Mouse (Mus musculus) kidney, embryonic 14.5 days (tissue): ENCODE results near the gene Rae1. TPM values are rescaled to one million over a fixed set of nuclear protein-coding genes. Genes with fewer than 3 reads are reported as not detected.

ENCODE experiments used
- ATAC-seq: fragments of 200-750 bp; cut with Nextera tagmentation; 2 replicates; pipeline ENCODE4 v1.8.0; 2017; ENCODE audit warnings: moderate number of reproducible peaks, mild to moderate bottlenecking, moderate TSS enrichment, moderate library complexity; ENCODE audit not compliant: low FRiP score, low TSS enrichment
- H3K27ac ChIP-seq: fragments of 300-500 bp; sonication (generic); 2 replicates; pipeline ENCODE4 v1.5.1; 2014; ENCODE audit warnings: low read depth, mild to moderate bottlenecking, low read length, moderate library complexity, mixed read lengths
- H3K27me3 ChIP-seq: fragments of 300-500 bp; sonication (generic); 2 replicates; pipeline ENCODE4 v1.6.1; 2014; ENCODE audit warnings: mild to moderate bottlenecking, low read length; ENCODE audit not compliant: control insufficient read depth, insufficient read depth
- H3K36me3 ChIP-seq: fragments of 300-500 bp; sonication (generic); 2 replicates; pipeline ENCODE4 v1.6.1; 2014; ENCODE audit warnings: low read length, mixed read lengths; ENCODE audit not compliant: control insufficient read depth, insufficient read depth
- H3K4me1 ChIP-seq: fragments of 300-500 bp; sonication (generic); 2 replicates; pipeline ENCODE4 v1.6.1; 2014; ENCODE audit warnings: low read length, mixed read lengths; ENCODE audit not compliant: control insufficient read depth, insufficient read depth
- H3K4me2 ChIP-seq: fragments of 300-500 bp; sonication (generic); replicated peaks from 2 replicates; pipeline ENCODE4 v1.6.1; 2014; ENCODE audit warnings: low read depth, mild to moderate bottlenecking, low read length
- H3K4me3 ChIP-seq: fragments of 300-500 bp; sonication (generic); 2 replicates; pipeline ENCODE4 v1.5.1; 2014; ENCODE audit warnings: mild to moderate bottlenecking, low read length
- H3K9ac ChIP-seq: fragments of 300-500 bp; sonication (generic); 2 replicates; pipeline ENCODE4 v1.6.1; 2014; ENCODE audit warnings: low read depth, mild to moderate bottlenecking, low read length, moderate library complexity
- H3K9me3 ChIP-seq: fragments of 300-500 bp; sonication (generic); 2 replicates; pipeline ENCODE4 v1.6.1; 2016; ENCODE audit warnings: low read length; ENCODE audit not compliant: control insufficient read depth
- WGBS: fragments of 180-500 bp; shearing (Covaris S2); extraction: QIAGEN DNeasy Blood & Tissue Kit; methylation state at CpG from one replicate; pipeline ENCODE4 v1.1.7; 2014; 5-methylcytosine and 5-hydroxymethylcytosine counted together
- polyA plus RNA-seq: library from polyadenylated mRNA; unstranded; fragments of >200 nt; fragmentation: Nextera tagmentation; extraction: Ambion mirVana; gene quantifications from 2 replicates; pipeline ENCODE4 v1.2.1, GENCODE M21; 2014

Rae1 gene
- polyA plus RNA-seq, 1 experiment from 2014 or later = 155 TPM

GRCm38 (mm10) chr2:172965249-172965648 is 34.7 kb upstream of the Rae1 start:
- H3K4me2 ChIP-seq = no peak overlapping the region
- peaks cover 4% of the 10 kb centered on the region; the same call in 1 of the 2 replicates for H3K9me3 ChIP-seq
- H3K9ac ChIP-seq = no peak overlapping the region
- WGBS = 22% methylated on average over 11 of the region's 11 CpGs
- no peaks in the 10 kb centered on the region for H3K27me3 ChIP-seq
- no peak overlapping the region for H3K4me3 ChIP-seq
- peaks cover 8% of the 10 kb centered on the region; the same call in 1 of the 2 replicates for H3K4me1 ChIP-seq
- ATAC-seq = no peak
- no peak overlapping the region for H3K27ac ChIP-seq
- H3K36me3 ChIP-seq = no peaks in the 10 kb centered on the region

GRCm38 (mm10) chr2:172966480-172966879 is 33.4 kb upstream of the Rae1 start:
- H3K27ac ChIP-seq = no peak overlapping the region
- H3K4me1 ChIP-seq = peaks cover 4% of the 10 kb centered on the region; the same call in 1 of the 2 replicates
- H3K9me3 ChIP-seq = no peaks in the 10 kb centered on the region
- no peak overlapping the region for H3K4me3 ChIP-seq
- no peak overlapping the region for H3K4me2 ChIP-seq
- H3K9ac ChIP-seq = no peak overlapping the region
- no peaks in the 10 kb centered on the region for H3K27me3 ChIP-seq
- no peaks in the 10 kb centered on the region for H3K36me3 ChIP-seq
- ATAC-seq = no peak
- WGBS = 78% methylated on average over 5 of the region's 5 CpGs

- Histone ChIP-seq H3K9ac (no peak overlapping the region), H3K27ac (no peak overlapping the region), H3K36me3 (no peaks in the 10 kb centered on the region), H3K4me1 (peaks cover 8% of the 10 kb centered on the region), H3K27me3 (no peaks in the 10 kb centered on the region), H3K4me2 (no peak overlapping the region), H3K9me3 (no peaks in the 10 kb centered on the region), H3K4me3 (no peak overlapping the region)
- no peak for ATAC-seq
- 88% methylated on average over 2 of the region's 2 CpGs for WGBS
These were observed 28.1 kb upstream of the Rae1 start for GRCm38 (mm10) chr2:172971865-172972264.

- Histone ChIP-seq H3K4me3 (no peak overlapping the region), H3K4me1 (peaks cover 20% of the 10 kb centered on the region), H3K9me3 (no peaks in the 10 kb centered on the region), H3K36me3 (no peaks in the 10 kb centered on the region), H3K4me2 (no peak overlapping the region), H3K9ac (no peak overlapping the region), H3K27ac (no peak overlapping the region), H3K27me3 (no peaks in the 10 kb centered on the region)
- ATAC-seq = no peak
- WGBS = 16% methylated on average over 7 of the region's 7 CpGs
These were observed 25.9 kb upstream of the Rae1 start for GRCm38 (mm10) chr2:172973806-172974565.

GRCm38 (mm10) chr2:172974701-172975100 is 25.2 kb upstream of the Rae1 start:
- no peak overlapping the region for H3K27ac ChIP-seq
- peaks cover under 1% of the 10 kb centered on the region; the same call in 1 of the 2 replicates for H3K9me3 ChIP-seq
- 35% methylated on average over 7 of the region's 7 CpGs for WGBS
- no peaks in the 10 kb centered on the region for H3K36me3 ChIP-seq
- H3K27me3 ChIP-seq = no peaks in the 10 kb centered on the region
- no peak overlapping the region for H3K4me3 ChIP-seq
- no peak for ATAC-seq
- peaks cover 20% of the 10 kb centered on the region for H3K4me1 ChIP-seq
- no peak overlapping the region for H3K4me2 ChIP-seq
- H3K9ac ChIP-seq = no peak overlapping the region

- 88% methylated on average over 6 of the region's 6 CpGs for WGBS
- Histone ChIP-seq H3K9me3 (peaks cover 5% of the 10 kb centered on the region; the same call in 1 of the 2 replicates), H3K4me1 (peaks cover 20% of the 10 kb centered on the region), H3K9ac (no peak overlapping the region), H3K27me3 (no peaks in the 10 kb centered on the region), H3K27ac (no peak overlapping the region), H3K36me3 (no peaks in the 10 kb centered on the region), H3K4me3 (no peak overlapping the region), H3K4me2 (no peak overlapping the region)
- no peak for ATAC-seq
These were observed 24.8 kb upstream of the Rae1 start for GRCm38 (mm10) chr2:172975159-172975558.

GRCm38 (mm10) chr2:172976661-172977238 is 23.2 kb upstream of the Rae1 start:
- no peak overlapping the region for H3K27ac ChIP-seq
- H3K4me3 ChIP-seq = no peak overlapping the region
- H3K36me3 ChIP-seq = no peaks in the 10 kb centered on the region
- peaks cover 5% of the 10 kb centered on the region; the same call in 1 of the 2 replicates for H3K9me3 ChIP-seq
- H3K4me2 ChIP-seq = peak overlapping the region; percentile 27
- WGBS = 17% methylated on average over 7 of the region's 7 CpGs
- H3K9ac ChIP-seq = no peak overlapping the region
- H3K4me1 ChIP-seq = peaks cover 20% of the 10 kb centered on the region
- ATAC-seq = peak; percentile 8; the same call in 1 of the 2 replicates
- no peaks in the 10 kb centered on the region for H3K27me3 ChIP-seq

GRCm38 (mm10) chr2:172977409-172978130 is 22.3 kb upstream of the Rae1 start, which contains the start of gene Spo11:
TSS of gene Spo11 (plus strand) at chr2:172977700.
- peak; percentile 21; the same call in 1 of the 2 replicates for ATAC-seq
- Histone ChIP-seq H3K9me3 (peaks cover 5% of the 10 kb centered on the region; the same call in 1 of the 2 replicates), H3K4me1 (peaks cover 20% of the 10 kb centered on the region), H3K36me3 (no peaks in the 10 kb centered on the region), H3K27ac (no peak within 1 kb of the TSS), H3K4me3 (no peak within 1 kb of the TSS), H3K27me3 (no peaks in the 10 kb centered on the region), H3K9ac (0 out of 2 replicates have a peak within 1 kb of the TSS, but pooled peaks have one; percentile 18), H3K4me2 (peak within 1 kb of the TSS; percentile 27)
- WGBS = 18% methylated on average over 14 of the region's 14 CpGs
